Mouse (Mus musculus) cortical plate, adult 2 months (tissue): ENCODE results near the gene Nek4.

Source experiments
- CTCF ChIP-seq: fragments of 200-500 bp; IDR thresholded peaks from 2 replicates; pipeline ENCODE4 v1.5.1; 2011; ENCODE audit warnings: mild to moderate bottlenecking, control low read depth, low read length; ENCODE audit not compliant: insufficient read depth; ENCODE audit errors: extremely low read depth
- POLR2A ChIP-seq: fragments of 200-500 bp; IDR thresholded peaks from 2 replicates; pipeline ENCODE4 v1.6.1; 2011; ENCODE audit warnings: mild to moderate bottlenecking, low read length, control low read depth; ENCODE audit not compliant: insufficient read depth; ENCODE audit errors: extremely low read depth

- TF ChIP-seq CTCF (no peak), POLR2A (no peak)
Measured at GRCm38 (mm10) chr14:30960366-30960765, 9.2 kb downstream of the Nek4 start.
